ENCODE assay signal across 8 mouse cellular contexts in the genomic region with DNA sequence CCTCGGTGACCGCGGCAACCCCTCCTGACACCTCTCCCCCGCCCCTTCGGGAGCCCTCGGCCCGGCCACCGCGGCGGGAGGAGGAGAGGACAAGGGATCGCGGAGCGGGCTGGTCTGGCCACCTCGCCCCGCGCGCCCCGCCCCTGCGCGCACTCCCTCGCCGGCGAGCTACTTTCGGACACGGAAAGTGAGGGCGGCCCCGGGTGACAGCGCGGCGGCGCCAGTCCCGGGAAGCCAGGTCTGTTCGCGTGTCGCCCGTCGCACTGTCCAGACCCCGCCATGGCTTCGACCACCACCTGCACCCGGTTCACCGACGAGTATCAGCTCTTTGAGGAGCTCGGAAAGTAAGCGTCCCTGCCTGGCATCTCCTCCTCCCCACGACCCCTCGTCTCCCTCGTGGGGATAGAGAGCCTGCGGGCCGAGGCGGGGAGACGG. TPM values are rescaled to one million over a fixed set of nuclear protein-coding genes. Genes with fewer than 3 reads are reported as not detected.
DNase-seq lines count a peak whose midpoint lies in the region; ATAC-seq and TF ChIP-seq lines count a peak whose summit lies in the region.

No protein-coding gene starts in this region.

- peak; percentile 81 for DNase-seq in cerebellum, adult 8-10 months
- DNase-seq in cerebellum, adult 11 months, result no peak
- peak; percentile 81 to 92 for DNase-seq in kidney, postnatal 25 days
- DNase-seq in liver, postnatal 0 days, result peak; percentile 78

- peaks cover 25% of the 10 kb centered on the region for H3K36me3 ChIP-seq in heart, embryonic 13.5 days
- H3K36me3 ChIP-seq in liver, postnatal 0 days (replicated peaks; ENCODE audit: insufficient read depth, low read length), result 0 out of 2 replicates have a peak, but pooled peaks cover 5% of the 10 kb centered on the region
- no peaks in the 10 kb centered on the region for H3K36me3 ChIP-seq in neural tube, embryonic 14.5 days (ENCODE audit: control insufficient read depth, insufficient read depth, low read length)
- H3K36me3 ChIP-seq in testis, adult 2 months (ENCODE audit: control insufficient read depth, insufficient read depth, low read length), result no peaks in the 10 kb centered on the region

- no peaks in the 10 kb centered on the region for H3K27me3 ChIP-seq in heart, embryonic 13.5 days (replicated peaks)
- H3K27me3 ChIP-seq in liver, postnatal 0 days (ENCODE audit: insufficient read depth, low read length), result no peaks in the 10 kb centered on the region
- H3K27me3 ChIP-seq in neural tube, embryonic 14.5 days (ENCODE audit: control insufficient read depth, insufficient read depth, low read length), result no peaks in the 10 kb centered on the region
- H3K27me3 ChIP-seq in testis, adult 2 months (ENCODE audit: control insufficient read depth, insufficient read depth, low read length), result no peaks in the 10 kb centered on the region

- under 1% methylated on average over 45 of the region's 51 CpGs for WGBS in heart, embryonic 13.5 days
- WGBS in liver, postnatal 0 days (ENCODE audit: insufficient replicate concordance), result 2% methylated on average over 40 of the region's 51 CpGs
- WGBS in neural tube, embryonic 14.5 days, result 0% methylated on average over 38 of the region's 51 CpGs

- peak; percentile 21 for TF ChIP-seq POLR2A in embryonic fibroblast, embryonic 13.5 days (IDR thresholded peaks at IDR 0.05; ENCODE audit: low read depth, low read length)
- no peak for TF ChIP-seq POLR2A in testis, adult 2 months (IDR thresholded peaks at IDR 0.05; ENCODE audit: control insufficient read depth, low read depth, low read length)

- peak overlapping the region; percentile 97 for H3K9ac ChIP-seq in heart, embryonic 13.5 days
- peak overlapping the region; percentile 74 for H3K9ac ChIP-seq in liver, postnatal 0 days (replicated peaks)
- H3K9ac ChIP-seq in neural tube, embryonic 14.5 days (replicated peaks; ENCODE audit: low read depth, low read length), result peak overlapping the region; percentile 82

- TF ChIP-seq EP300 in liver, postnatal 0 days (IDR thresholded peaks at IDR 0.05; ENCODE audit: low read depth), result no peak

- peak overlapping the region; percentile 96 for H3K27ac ChIP-seq in embryonic fibroblast, embryonic 13.5 days (ENCODE audit: insufficient read depth, low read length)
- peak overlapping the region; percentile 99 for H3K27ac ChIP-seq in heart, embryonic 13.5 days (replicated peaks)
- H3K27ac ChIP-seq in liver, postnatal 0 days (ENCODE audit: low read depth), result peak overlapping the region; percentile 97
- H3K27ac ChIP-seq in neural tube, embryonic 14.5 days (ENCODE audit: low read depth, low read length), result peak overlapping the region; percentile 95
- H3K27ac ChIP-seq in testis, adult 2 months (ENCODE audit: control insufficient read depth, insufficient read depth, low read depth, low read length), result peak overlapping the region; percentile 68

- peak overlapping the region; percentile 85 for H3K4me2 ChIP-seq in heart, embryonic 13.5 days
- H3K4me2 ChIP-seq in liver, postnatal 0 days (ENCODE audit: low read depth, low read length), result peak overlapping the region; percentile 87
- H3K4me2 ChIP-seq in neural tube, embryonic 14.5 days (ENCODE audit: low read depth, low read length), result peak overlapping the region; percentile 79

- TF ChIP-seq CTCF in embryonic fibroblast, embryonic 13.5 days (IDR thresholded peaks at IDR 0.05; ENCODE audit: borderline replicate concordance, insufficient read depth, low read length), result no peak
- TF ChIP-seq CTCF in liver, postnatal 0 days (IDR thresholded peaks at IDR 0.05; ENCODE audit: low read depth), result no peak
- TF ChIP-seq CTCF in testis, adult 2 months (IDR thresholded peaks at IDR 0.05; ENCODE audit: control insufficient read depth, insufficient read depth, insufficient replicate concordance, low read depth, low read length), result no peak

- ATAC-seq in heart, embryonic 13.5 days (ENCODE audit: extremely low read depth, insufficient number of reproducible peaks, low FRiP score, low TSS enrichment), result peak; percentile 61; the same call in 1 of the 2 replicates
- ATAC-seq in liver, postnatal 0 days, result peak; percentile 73
- peak; percentile 55 for ATAC-seq in neural tube, embryonic 14.5 days (ENCODE audit: low read depth)

- 0 out of 2 replicates have a peak, but pooled peaks cover 3% of the 10 kb centered on the region for H3K9me3 ChIP-seq in heart, embryonic 13.5 days
- no peaks in the 10 kb centered on the region for H3K9me3 ChIP-seq in liver, postnatal 0 days (ENCODE audit: low read length)
- no peaks in the 10 kb centered on the region for H3K9me3 ChIP-seq in neural tube, embryonic 14.5 days (ENCODE audit: control insufficient read depth, low read length)

- H3K4me1 ChIP-seq in embryonic fibroblast, embryonic 13.5 days (ENCODE audit: control insufficient read depth, insufficient read depth, low read length), result peaks cover 2% of the 10 kb centered on the region; the same call in 1 of the 2 replicates
- peaks cover 22% of the 10 kb centered on the region for H3K4me1 ChIP-seq in heart, embryonic 13.5 days
- H3K4me1 ChIP-seq in liver, postnatal 0 days (ENCODE audit: insufficient read depth), result peaks cover 4% of the 10 kb centered on the region
- H3K4me1 ChIP-seq in neural tube, embryonic 14.5 days (ENCODE audit: control insufficient read depth, insufficient read depth, low read length), result peaks cover 3% of the 10 kb centered on the region; the same call in 1 of the 2 replicates
- H3K4me1 ChIP-seq in testis, adult 2 months (ENCODE audit: control insufficient read depth, insufficient read depth, low read length), result peaks cover 10% of the 10 kb centered on the region

- H3K4me3 ChIP-seq in embryonic fibroblast, embryonic 13.5 days (ENCODE audit: insufficient read depth, low read length), result peak overlapping the region; percentile 97
- peak overlapping the region; percentile 91 for H3K4me3 ChIP-seq in heart, embryonic 13.5 days
- H3K4me3 ChIP-seq in liver, postnatal 0 days (ENCODE audit: low read depth, low read length), result peak overlapping the region; percentile 73
- peak overlapping the region; percentile 69 for H3K4me3 ChIP-seq in neural tube, embryonic 14.5 days (ENCODE audit: low read depth, low read length)
- peak overlapping the region; percentile 85 for H3K4me3 ChIP-seq in testis, adult 2 months (ENCODE audit: control insufficient read depth, low read depth, low read length)

RNA-seq across cellular contexts. Expression of a gene that starts 1.1 kb away (rescaled TPM):
- 186 and 189 TPM in 2 replicates for polyA plus RNA-seq in embryonic fibroblast, embryonic 13.5 days (2011; ENCODE audit: insufficient read length, low read depth, missing spikeins)
- 87.4 and 97.6 TPM in 2 replicates for polyA plus RNA-seq in heart, embryonic 13.5 days (2015; fragmentation: Nextera tagmentation; extraction: Ambion mirVana)
- 6.9 and 7.4 TPM in 2 replicates for polyA plus RNA-seq in liver, postnatal 0 days (2015; fragmentation: Nextera tagmentation; extraction: Ambion mirVana)
- 165 and 215 TPM in 2 replicates for polyA plus RNA-seq in neural tube, embryonic 14.5 days (2014; fragmentation: Nextera tagmentation; extraction: Ambion mirVana)
- 4.5 and 5.8 TPM in 2 replicates for polyA plus RNA-seq in testis, adult 2 months (2012; rRNA removed)

Comparison
In these comparisons a context has a peak if more than half of its experiments do, and no peak if none do; other contexts are left out.
1. RNA of a gene that starts 1.1 kb away (polyA plus RNA-seq): 165 to 215 TPM in neural tube, embryonic 14.5 days, 186 to 189 TPM in embryonic fibroblast, embryonic 13.5 days and 87.4 to 97.6 TPM in heart, embryonic 13.5 days; 6.9 to 7.4 TPM in liver, postnatal 0 days and 4.5 to 5.8 TPM in testis, adult 2 months; every median in the first group is over 10 times any median in the second.
2. Peak in every context shown above with its lines, with median percentiles within 50 percentile points of each other: H3K27ac ChIP-seq, H3K4me3 ChIP-seq, ATAC-seq, H3K4me2 ChIP-seq and H3K9ac ChIP-seq.